8 mouse cellular contexts compared by ENCODE assay signal in the genomic region with DNA sequence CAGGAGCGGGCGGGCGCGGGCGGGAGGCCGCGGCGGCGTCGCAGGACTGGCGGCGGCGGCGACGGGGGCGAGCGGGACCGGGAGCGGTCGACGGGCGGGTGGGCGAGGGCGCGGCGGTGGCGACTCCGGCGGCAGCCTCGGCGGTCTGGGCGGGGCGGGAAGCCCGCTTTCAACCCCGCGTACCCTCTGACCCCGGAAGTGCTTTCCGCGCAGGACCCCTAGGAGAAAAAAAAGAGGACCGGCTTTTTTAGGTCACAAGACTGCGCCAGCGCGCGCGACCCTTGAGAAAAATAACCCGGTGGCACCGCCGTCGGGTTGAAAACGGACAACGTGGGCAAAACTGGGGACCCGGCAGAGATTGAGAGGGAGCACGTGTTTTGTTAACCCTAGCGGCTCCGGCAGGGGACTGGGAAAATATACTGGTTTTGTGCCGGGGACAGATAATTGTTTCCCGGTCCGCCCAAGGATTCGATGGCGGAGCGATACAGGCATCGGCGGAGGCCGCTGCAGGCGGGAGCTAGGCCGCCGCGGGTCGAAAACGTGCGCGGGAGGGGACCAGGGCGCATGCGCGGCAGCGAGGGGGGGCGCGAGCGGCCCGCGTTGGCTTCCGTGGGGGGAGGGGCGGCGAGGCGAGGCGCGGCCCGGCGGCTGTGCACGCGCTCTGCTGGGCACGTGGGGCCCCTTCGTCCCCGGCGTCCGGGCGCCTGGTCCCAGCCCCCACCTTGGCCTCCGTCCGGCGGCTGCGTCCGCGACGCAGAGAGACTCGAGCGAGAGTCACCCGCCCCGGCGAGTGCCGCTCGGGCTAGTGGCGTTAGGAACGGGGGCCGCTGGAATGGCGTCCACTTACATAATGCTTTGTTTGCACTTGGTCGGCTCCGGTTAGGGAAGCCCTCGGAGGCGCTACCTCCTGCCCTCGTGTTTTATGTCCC. TPM values are rescaled to one million over a fixed set of nuclear protein-coding genes. Genes with fewer than 3 reads are reported as not detected.
DNase-seq lines count a peak whose midpoint lies in the region; ATAC-seq lines count a peak whose summit lies in the region.

A gene (minus strand): TSS at position 290 of the 929 bp plus-strand sequence.

- DNase-seq in adipocyte (ENCODE audit: low spot score): peak; percentile 98
- DNase-seq in embryo, embryonic 10 days (ENCODE audit: low spot score): peak; percentile 93
- peak; percentile 99 for DNase-seq in gastrocnemius, postnatal 14 days
- DNase-seq in left cerebral cortex, postnatal 10 days (ENCODE audit: extremely low spot score in 1 of 2, low spot score in 2 of 2): peak; percentile 93 to 98
- DNase-seq in right cerebral cortex, postnatal 25 days: peak; percentile 97
- peak; percentile 97 to 99 for DNase-seq in urinary bladder, postnatal 4 days (ENCODE audit: low spot score in 2 of 2)

- ATAC-seq in inflammation-experienced regulatory T-cells, adult 6 months: peak; percentile 56
- peak; percentile 42 for ATAC-seq in megakaryocyte-erythroid progenitor cell, adult 5-6 weeks (replicated peaks; ENCODE audit: low FRiP score, low TSS enrichment, poor library complexity, severe bottlenecking)

- intact Hi-C loops in gastrocnemius, postnatal 14 days (cut with DNase I; ENCODE audit: low total_unique reads): loop anchor here (5.0 kb wide), 1 partner anchor 54 kb away; no protein-coding TSS in a partner anchor
- intact Hi-C loops in left cerebral cortex, postnatal 10 days (cut with DNase I): loop anchor here (1.0 to 5.0 kb wide), 2 partner anchors 39 to 54 kb away; no protein-coding TSS in a partner anchor

RNA-seq across cellular contexts. Expression of the gene that starts here (rescaled TPM):
- 100 to 1,000 TPM; 128 to 164 TPM for total RNA-seq in gastrocnemius, postnatal 14 days (2021)
- 10 to 100 TPM; 26.3 to 32.5 (median 29.3) TPM for polyA plus RNA-seq in inflammation-experienced regulatory T-cells, adult 6 months (2017; shearing (Covaris generic))
- 100 to 1,000 TPM; 175 to 177 TPM for total RNA-seq in left cerebral cortex, postnatal 10 days (2021)
- total RNA-seq in megakaryocyte-erythroid progenitor cell, adult 5-6 weeks (2014; fragmentation: Nextera tagmentation): 289 and 315 TPM in 2 replicates
- 118 and 123 TPM in 2 replicates for total RNA-seq in megakaryocyte-erythroid progenitor cell, adult 5-6 weeks (2017)

Comparison
In these comparisons a context has a peak if more than half of its experiments do, and no peak if none do; other contexts are left out.
1. Peak in every context shown above with its lines: DNase-seq and ATAC-seq.